Mouse (Mus musculus): Measurements from ENCODE around the gene Ash1l.

GRCm38 (mm10) chr3:88953736-88954135 is 3.3 kb downstream of the Ash1l start:
- TF ChIP-seq POLR2A (IDR thresholded peaks at IDR 0.05; ENCODE audit: borderline replicate concordance, control insufficient read depth, low read depth, low read length) (no peak), CTCF (IDR thresholded peaks at IDR 0.05; ENCODE audit: control insufficient read depth, insufficient read depth, low read length) (no peak)
